Mouse (Mus musculus) ES-E14 (cell line): ENCODE data around the gene Eef1akmt1.

ENCODE experiments used
- CHD2 ChIP-seq: IDR thresholded peaks from 2 replicates; pipeline ENCODE4 v1.6.1; 2014; ENCODE audit warnings: mild to moderate bottlenecking, low read depth, low read length, inconsistent platforms
- MAFK ChIP-seq: IDR thresholded peaks from 2 replicates; pipeline ENCODE4 v1.6.1; 2014; ENCODE audit warnings: mild to moderate bottlenecking, low read depth, low read length, inconsistent platforms; ENCODE audit not compliant: insufficient read depth

GRCm38 (mm10) chr14:57576364-57577060 lies 5.1 kb upstream of the Eef1akmt1 start:
- no peak for TF ChIP-seq MAFK
- TF ChIP-seq CHD2: no peak
